Mouse (Mus musculus): ENCODE measurements around the gene Pex5l.

Pex5l gene

DNA sequence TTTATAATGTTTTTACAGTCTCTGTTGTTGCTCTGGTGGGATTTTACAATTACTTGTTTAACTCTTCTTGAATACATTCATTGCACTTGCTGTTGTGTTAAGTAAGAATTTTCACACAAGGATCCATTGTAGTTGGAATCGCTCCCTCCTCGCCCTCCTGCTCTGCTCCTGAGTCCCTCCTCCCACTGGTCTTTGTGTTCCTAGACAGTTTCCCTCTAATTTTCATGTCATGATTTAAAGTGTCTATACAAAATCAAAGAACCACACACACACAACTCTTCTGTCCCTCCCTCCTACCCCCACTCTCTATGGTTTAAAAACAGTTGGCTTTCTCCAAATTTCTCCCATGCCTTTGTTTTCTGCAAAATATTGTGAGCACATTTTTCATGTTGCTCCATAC lies 81.6 kb downstream of the Pex5l start:
- DNase-seq = no peak

DNA sequence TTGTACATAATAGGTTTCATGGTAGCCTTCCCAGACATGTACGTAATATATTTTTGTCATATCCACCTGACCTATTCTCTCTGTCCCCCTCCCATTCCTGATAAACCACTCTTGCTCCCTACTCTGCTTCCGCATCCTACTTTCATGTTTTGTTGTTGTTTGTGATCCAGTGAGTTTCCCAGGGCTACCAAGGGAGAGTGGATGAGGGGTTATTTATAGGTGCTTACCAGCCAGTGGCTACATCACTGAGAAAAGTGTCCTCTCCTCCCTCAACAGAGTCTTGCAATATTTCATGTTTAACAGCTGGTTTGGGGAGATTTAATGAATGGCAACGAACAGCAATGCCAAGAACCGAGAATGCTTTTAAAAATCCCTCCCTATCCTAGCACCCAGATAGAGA lies 82.0 kb downstream of the Pex5l start:
- no peak for DNase-seq

DNA sequence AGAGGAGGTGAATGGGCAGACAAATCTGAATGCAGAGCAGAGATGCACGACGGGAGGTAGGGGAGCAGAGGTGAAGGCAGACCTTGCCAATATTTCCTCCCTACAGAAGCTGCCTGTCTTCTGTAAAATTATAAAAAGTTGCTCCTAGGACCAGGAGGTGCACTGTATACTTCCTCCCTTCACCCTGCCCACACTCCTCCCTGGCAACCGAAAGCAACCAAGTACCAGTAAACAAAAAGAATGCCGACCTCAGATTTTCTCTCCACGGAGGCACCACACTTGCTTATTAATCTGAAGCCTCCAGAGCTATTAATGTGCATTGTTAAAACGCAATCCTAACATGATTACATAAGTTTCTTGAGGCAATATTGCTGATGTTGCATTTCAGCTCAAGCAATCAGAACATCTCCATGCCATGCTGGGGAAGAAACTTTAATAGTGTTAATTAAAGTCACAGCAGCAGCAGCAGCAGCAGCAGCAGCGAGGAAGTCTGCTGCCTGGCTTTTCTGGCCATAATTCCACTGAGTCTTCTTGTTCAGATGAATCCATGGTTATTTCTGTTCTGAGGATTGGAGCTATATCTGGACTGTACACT lies 82.6 kb downstream of the Pex5l start:
- no peak for DNase-seq

DNA sequence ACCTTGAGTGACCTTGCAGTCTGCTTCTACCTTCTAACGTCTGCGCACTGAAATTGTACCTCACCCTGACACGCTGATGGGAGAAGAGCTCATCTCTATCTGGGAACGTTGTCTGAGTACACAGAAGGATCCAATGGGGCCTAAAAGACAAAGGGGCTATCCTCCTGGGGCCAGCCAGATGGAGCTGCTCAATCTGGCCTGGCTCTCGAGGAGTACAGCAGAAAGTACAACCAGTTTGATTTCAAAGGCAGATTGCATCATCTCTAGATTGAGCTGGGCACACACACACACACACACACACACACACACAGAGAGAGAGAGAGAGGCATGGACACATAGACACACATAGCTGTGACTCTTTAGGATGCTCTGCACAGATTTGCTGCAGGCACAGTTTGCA lies 94.7 kb downstream of the Pex5l start:
- DNase-seq = no peak

DNA sequence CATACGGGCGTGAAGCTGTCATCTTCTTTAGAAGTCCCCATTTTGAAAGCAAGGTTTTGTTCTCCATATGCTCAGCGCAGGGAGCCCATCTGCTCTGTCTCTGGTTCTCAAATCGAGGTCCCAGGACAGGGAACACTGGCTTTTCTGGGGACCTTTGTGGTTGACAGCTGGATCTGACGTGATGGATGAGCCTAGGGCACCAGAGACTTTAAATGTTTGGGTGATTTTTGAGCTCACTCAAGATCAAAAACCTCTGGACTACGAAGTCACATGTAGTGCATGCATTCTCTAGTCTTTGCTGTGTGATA lies 98.3 kb downstream of the Pex5l start:
- no peak for DNase-seq

DNA sequence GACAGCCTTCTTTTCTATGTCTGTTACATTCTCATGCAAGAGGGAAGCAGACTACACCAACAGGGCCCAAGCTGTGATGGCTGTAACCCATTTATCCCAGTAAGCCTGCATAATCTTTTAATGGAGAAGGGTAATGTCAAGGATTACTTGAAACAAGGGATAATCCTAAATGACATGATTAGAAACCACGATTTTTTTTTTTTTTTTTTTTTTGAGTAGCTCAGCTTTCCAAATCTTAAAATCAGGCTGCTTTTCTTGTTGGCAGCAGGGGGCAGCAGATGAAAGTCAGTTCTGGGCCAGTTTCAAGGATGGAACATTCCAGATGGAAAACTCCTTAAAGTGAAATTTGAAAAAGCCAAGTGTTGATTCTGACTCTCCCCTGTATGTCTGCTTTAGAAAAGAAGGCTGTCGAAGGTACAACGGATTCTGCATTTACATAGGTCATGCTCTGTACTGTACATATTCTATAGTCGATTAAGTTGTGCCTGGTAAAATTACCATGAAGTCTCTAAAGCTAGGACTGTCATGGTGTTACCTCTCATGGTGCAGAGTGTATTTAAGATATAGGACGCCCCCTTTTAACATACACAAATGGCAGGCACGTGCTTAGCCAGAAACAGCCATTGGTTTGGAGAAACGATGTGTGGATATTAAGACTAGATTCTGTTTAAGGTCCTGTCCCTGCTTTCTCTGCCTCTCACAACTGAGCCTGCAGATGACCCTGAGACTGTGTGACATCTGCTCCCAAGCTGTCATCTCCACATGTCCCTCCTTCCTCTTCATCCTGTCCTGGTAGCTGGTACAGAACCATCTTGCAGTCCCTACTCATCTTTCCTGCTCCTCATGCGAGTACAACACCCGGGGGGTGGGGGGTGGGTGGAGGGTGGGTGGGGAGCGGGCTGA lies 98.9 kb downstream of the Pex5l start:
- no peak for DNase-seq

DNA sequence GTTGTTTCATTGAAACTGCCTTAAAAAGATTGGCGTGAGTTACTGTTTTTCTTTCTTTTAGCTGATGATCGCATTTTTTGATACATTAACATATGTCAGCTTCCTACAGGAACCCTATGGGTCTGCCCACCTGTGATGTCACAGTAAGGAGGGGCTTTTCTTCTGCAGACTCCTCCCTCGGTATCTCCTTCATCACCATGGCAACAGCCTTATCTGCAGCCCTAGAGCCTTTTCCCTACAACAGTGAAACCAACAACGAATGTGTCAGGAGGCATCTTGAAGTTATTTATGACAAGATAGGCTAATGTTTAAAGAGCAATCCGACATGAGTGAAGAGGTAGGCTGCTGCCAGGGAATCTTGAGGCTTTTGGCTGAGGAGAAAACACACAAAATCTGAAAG lies 118.5 kb downstream of the Pex5l start:
- no peak for DNase-seq

DNA sequence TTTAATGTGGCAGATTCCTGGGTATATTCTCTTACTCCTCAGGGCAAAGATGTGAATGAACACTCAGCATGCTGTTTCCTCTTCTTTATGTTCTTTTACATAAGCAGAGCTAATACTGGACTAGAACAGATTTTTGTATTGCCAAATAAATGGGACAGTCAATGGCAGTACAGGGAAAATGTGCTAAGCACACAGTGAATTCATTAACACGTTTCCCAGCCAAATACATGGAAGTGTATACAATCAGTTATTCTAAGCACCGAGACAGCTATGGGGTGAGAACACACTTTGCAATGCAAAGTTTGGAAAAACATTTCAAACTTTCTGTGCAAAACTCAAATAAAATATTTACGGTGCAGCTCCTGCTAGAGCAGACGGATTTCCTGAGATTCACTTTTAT lies 139.1 kb downstream of the Pex5l start:
- no peak for DNase-seq

DNA sequence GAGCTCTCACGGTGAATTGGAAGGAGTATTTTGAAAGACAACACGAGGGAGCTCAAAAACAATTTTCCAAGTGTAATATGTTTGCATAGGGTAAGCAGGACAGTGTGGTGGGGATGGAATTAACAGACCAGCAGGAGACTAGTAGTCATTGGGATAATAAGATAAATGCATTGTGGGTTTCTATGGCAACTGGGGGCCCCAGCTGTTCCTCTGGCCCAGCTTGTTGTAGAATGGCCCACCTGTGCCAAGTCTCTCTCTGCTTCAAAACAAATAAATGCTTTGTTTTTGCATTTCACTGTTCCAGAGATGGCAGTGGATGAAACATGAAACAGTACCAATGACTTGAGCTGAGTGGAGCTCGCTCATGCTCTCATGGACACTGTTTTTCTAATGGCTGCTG lies 141.3 kb downstream of the Pex5l start:
- DNase-seq = no peak

DNA sequence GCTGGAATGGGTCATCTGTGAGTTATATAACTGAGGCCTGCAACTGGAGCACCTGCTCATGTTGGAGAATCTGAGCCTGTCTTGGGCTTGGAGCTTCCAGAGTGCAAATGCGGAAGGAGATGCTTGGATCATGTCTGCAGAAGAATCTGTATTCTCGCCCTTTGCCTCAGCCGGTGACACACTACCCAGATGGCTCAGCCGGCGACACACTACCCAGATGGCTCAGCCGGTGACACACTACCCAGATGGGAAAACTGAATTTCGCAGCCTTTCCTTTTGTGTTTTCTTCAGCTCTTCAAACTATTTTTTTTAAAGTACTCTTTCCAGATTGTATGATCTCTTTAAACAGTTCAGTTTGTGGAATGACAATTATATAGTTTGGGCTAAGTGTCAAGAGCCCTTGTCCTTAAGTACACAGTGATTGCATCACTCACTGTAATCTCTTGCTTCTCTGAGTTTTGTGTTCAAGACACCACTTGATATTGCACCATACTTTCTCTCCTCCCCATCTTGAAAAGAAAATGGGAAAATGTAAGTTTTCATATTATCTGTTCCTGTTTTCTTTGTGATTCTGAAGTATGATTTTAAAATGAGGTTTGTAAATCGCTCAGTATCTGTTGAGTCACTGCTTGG lies 142.5 kb downstream of the Pex5l start:
- DNase-seq = peak; percentile 59

DNA sequence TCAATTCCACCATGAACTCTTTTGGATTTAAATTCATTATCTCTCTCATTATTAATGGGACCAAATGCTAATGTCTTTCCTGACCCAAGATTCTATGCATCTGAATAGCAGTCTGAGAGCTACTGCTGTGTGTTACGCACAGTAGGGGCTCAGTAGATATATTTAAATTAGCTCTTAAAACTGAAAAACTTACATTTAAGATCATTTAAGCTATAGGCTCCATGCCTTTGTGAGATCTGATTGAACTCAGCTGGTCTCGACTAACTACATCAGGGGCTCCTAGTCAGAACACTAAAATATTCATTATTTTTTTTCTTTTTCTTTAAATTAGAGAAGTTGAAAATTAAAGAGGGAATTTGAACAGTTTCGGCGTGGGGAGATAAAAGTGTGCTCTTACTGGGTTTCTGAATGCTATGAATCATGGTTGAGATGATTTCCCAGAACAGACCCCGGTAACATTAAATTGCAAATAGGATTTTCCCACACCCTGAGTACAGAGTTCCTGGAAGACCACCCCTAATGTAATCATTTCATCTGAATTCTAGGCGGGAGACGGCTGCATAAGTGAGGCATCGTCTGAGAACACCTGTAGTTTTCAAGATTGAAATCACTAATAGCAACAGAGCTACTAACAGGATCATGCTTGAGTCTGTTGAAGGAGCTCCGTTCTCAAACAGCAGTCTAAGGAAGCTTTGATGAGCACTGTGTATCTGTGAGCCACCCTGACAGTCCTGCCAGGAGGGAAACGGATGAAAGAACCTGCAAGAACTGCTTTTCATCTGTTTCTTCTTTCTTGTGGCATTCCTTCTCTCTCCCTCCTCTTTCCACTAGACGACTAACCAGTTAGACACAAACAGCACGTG lies 151.1 kb downstream of the Pex5l start:
- no peak for DNase-seq

DNA sequence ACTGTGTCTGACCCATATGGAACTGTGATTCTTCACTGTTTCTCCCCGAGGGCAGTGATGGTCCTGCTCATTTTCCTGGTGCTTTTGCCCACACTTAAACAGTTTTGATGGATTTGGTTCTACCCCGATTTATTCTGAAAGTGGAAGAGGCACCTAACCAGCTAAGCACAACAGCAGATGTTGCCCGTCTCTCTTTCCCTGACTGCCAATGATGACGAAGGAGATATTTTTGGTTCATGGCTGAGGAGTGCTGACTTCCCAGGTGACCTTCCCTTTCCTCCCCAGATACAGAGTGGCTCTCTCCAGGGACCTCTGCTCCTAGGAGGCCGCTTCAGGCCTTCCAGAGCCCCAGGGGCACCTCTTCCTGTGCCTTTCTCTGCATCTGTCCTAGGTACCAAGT lies 155.2 kb downstream of the Pex5l start:
- no peak for DNase-seq

DNA sequence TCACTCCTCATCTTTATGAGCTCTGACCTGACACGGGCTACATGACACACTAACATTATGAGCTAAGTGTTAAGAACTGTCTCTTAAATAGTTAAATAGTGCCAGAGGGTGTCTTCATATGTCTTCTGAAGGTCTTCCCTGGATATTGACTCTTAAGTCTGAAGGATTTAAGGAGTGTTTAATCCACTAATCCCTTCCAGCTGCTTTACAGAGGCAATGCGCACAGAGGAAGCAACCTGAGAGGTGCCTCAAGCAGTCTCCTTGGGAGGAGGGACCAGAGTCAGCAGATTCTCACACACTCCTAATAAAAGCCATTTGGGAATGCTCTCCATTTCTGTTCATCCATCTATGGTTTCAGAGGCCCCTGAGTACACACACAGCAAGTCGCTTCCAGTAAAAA lies 157.9 kb downstream of the Pex5l start:
- no peak for DNase-seq

DNA sequence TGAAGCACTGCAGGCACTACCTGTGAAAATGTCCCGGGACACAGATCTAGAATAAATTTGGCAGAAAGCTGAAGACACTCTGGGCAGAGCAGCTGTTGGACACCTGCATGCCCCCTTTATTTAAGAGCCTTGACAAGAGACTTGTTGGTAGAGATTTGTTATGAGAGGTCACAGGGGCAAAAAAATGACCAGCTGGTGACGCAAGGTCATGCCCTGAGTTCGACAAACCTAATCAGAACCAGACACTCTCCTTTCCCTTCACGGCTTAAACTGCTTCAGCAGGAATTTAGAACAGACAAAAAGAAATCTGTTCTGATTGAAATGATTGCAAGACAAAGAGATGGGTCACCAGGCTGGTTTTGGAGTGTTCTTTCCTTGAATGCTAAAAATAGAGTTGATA lies 163.1 kb downstream of the Pex5l start:
- DNase-seq = no peak

DNA sequence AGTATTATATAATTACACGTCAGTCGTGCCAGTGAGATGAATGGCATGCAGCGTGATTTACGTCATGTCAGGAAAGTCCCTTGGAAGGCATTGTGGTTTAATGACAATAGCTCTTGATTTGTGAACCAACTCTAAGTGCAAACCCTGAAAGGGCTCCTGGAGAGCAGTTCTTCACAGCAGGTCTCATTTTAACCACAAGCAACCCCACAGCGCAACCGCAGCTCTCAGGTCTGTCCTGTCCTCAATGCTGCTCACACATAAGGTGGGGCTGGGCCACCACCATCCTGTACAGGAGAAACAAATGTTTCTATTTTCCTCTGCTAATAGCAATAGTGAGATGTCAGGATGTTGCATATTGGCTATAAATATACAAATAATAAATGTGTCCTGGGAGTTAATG lies 163.8 kb downstream of the Pex5l start:
- no peak for DNase-seq

DNA sequence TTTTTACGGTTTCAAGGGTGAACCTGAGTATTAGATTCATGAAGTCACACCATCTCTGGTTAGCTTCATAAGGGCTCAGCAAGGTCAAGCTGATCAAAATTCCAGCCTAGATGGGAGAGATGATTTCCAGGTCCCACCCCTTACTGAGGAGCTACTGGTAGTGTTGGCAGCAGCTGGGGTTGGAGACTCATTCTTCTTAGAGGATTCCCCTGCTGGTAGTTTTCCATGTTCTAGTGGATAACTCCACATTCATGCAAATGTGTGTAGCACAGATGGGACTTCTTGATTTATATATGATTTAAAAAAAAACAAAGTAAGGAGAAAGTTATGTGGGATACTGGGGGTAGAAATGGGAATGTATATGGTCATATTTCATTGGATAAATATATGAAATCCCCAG lies 172.8 kb downstream of the Pex5l start:
- DNase-seq = no peak

DNA sequence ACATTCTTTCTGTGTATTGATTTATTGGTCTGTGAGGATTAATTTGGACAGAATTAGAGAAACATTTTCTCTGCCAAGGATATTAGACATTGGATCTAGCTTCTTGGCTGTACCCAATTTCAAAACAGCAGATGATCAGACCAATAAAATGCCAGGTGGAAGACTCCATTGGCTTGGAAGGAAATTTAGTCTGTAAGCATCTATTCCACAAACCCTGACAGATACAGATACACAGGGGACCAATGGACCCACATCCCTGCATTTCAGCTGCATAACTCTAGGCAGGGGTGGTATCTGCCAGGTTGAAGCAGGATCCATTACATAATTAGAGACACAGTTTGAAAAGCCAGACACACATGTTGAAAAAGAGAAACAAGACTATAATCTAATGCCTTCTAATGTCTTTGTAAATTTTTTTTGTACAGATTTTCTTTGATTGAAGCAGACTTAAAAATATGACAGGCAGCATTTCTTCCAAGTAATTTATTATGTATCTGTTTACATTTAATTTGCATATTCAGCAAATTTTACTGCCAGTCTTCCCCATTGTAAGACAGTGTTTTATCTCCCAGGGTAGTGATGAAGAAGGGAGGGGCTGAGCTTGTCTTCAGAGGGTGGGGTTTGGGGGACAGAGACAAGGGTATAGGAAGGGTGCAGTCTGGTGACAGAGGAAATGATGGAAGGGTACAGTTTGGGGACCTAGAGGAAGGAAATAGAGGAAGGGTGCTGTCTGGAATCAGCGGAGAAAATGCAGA lies 174.2 kb downstream of the Pex5l start:
- DNase-seq = no peak

DNA sequence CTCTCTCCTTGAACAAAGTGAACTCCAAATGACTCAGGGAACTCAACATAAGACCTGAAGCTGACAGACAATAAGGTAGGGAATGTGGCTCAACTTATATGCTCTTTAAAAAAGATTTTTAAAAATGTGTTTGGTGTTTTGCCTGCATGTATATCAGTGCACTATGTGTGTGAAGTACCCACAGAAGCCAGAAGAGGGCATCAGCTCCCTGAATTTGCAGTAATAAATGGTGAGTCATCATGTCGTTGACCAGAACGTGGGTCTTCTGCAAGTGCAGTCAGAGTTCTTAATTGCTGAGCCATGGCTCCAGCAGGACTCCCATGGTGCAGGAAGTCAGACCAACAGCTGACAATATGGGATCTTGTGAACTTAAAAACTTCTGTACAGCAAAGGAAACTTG lies 177.5 kb downstream of the Pex5l start:
- no peak for DNase-seq

DNA sequence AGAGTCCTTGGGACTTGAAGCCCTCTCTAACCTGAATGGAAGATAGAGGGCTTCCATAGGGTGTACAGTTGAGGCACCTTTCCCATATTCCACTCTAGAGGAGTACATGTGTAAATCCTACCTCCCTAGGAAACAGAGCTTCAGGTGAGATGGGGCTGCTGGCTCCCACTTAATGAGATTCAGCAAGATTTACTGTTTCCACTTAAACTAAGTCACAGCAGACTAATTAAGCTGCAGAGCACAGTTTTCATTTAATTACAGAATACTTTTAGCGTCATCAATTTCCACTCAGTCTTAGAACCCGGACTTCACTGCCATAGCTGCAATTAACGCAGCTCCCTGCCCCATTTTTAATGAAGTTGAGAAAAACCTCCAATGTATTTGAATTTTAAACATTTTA lies 181.6 kb downstream of the Pex5l start:
- DNase-seq = no peak

DNA sequence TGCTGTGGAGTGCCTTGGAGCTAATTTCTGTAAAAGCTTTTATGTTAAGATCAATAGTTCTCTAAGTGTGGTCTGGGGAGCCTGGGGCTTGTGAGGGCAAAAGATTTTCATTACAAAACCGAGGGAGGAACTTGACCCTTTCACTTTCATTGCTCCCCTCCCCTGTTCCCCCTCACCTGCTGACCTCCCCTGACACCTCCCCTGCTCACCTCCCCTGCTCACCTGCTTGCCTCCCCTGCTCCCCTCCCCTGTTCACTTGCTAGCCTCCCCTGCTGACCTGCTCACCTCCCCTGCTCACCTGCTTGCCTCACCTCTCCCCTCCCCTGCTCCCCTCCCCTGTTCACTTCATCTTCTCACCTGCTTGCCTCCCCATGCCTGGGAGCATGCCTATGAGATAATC lies 191.7 kb downstream of the Pex5l start:
- no peak for DNase-seq

DNA sequence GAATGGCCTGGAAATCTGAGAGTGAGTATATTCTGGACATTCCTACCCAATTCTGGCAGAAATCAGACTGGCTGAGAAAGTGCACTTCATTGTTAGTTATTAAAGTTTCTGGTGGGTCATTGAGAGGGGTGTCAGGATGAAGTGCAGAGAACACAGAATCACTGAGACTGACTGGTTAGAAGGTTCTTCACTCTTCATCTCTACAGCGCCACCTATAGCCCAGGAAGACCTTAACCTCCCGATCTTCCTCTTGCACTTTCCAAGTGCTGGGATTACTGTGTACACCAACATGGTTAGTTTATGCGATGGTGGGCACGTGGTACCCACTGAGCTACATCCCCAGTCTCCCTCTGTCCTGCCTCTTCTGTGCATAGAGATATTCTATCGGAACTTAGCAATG lies 195.6 kb downstream of the Pex5l start:
- no peak for DNase-seq

DNA sequence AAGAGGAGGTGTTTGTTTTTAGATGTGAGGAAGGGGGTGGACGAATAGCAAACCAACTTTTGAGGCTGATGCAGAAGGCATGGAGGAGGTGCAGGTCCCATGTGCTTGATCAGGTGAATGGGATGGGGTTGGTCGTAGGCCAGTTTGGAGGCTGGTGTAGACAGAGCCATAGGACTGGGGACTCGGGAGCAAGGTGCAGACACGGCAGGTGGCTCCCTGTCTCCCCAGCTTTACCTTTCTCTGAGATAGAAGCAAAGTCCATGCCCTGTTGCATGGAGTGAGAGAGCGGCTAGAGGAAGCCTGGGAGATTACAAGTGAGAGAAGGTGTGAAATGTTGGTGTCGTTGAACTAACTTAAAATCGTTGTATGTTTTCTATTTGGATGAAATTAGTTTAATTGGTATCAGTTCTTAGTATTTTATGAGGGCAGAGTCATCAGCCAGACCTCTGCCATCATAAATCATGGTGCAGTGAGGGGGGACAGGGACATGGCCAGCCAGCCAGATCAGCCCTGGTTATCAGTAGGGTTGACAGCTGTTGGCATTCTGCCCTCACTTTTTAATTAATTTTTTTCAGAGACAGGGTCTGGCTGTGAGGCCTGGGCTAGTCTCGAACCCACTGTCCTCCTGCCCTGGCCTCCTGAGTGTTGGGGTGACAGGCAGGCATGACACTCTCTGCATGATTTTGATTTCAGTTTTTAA lies 203.1 kb downstream of the Pex5l start:
- DNase-seq = no peak

Measured in right cerebral cortex, adult 18-20 months (tissue).